Mouse (Mus musculus): ENCODE results near the gene Slc17a9.

Slc17a9 gene

DNA sequence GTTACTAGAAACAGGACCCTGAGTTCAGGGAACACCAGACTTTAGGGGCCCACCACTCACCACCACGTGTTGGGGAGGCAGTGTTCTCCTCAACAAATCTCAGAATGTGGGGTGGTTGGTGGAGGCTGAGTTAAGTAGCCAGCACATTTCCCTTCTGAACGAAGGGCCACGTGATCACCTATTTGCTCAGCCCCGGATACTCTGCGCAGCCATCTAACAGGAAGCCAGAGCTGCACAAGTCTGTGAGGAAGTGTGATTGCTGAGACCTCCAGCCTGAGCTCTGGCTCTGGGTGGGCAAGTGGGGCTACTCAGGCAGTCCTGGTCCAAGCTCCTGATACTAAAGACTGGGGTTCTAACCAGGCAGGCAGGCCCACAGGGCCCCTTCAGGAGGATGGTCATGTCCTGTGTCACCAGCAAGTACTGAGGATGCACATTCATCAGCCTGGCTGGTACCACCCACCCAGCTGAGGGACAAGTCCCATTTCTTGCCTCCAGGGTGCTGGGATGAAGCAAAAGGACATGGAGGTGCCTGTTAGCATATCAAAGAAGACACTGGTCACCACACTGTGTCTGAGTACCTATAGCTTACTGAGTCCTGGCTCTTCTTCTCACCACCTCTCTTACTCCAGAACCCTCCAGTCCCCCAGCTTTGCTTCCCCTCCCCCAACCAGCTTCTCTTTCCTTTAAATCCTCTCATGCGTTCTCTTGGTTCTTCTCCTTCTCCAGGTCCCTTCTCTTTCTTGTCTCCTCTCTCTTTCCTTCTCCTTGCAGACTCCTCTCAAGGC, 1.8 kb downstream of the Slc17a9 start:
- CTCF ChIA-PET, result interaction anchor here in 3 of 4 experiments (0.7 to 3.4 kb wide), 15 partner anchors 9 to 254 kb away, joined by 3 to 21 read pairs (median 5); partner anchors contain the start of genes Dido1 (in 1 of the 3) and Gid8 (in 1 of the 3)

GRCm38 (mm10) chr2:180727613-180728021, 2.6 kb downstream of the Slc17a9 start:
- POLR2A ChIA-PET, result interaction anchor here (0.7 to 57.8 kb wide), 60 partner anchors 9 to 505 kb away, joined by 3 to 2948 read pairs (median 4); partner anchors contain the start of genes Dido1 (in 4 of the 4), Gid8 (in 4 of the 4), Ythdf1 (in 3 of the 4) and Rps21 (in 2 of the 4)
- CTCF ChIA-PET, result interaction anchor here in 3 of 4 experiments (0.9 to 3.4 kb wide), 15 partner anchors 8 to 255 kb away, joined by 3 to 21 read pairs (median 6); partner anchors contain the start of genes Dido1 (in 1 of the 3) and Gid8 (in 1 of the 3)

More for the DNA sequence above, 1.8 kb downstream of the Slc17a9 start:
- POLR2A ChIA-PET, result interaction anchor here (0.6 to 57.8 kb wide), 55 partner anchors 9 to 492 kb away, joined by 3 to 2948 read pairs (median 4); partner anchors contain the start of genes Dido1 (in 4 of the 4), Gid8 (in 4 of the 4), Rps21 (in 2 of the 4) and Ythdf1 (in 2 of the 4)

GRCm38 (mm10) chr2:180731036-180731435, 6.0 kb downstream of the Slc17a9 start:
- POLR2A ChIA-PET, result interaction anchor here (0.6 to 57.8 kb wide), 17 partner anchors 9 to 474 kb away, joined by 3 to 2948 read pairs (median 4); partner anchors contain the start of genes Dido1 (in 2 of the 4), Gid8 (in 2 of the 4) and Rps21 (in 1 of the 4)
- CTCF ChIA-PET, result interaction anchor here in 3 of 4 experiments (0.6 to 2.1 kb wide), 13 partner anchors 9 to 796 kb away, joined by 3 to 9 read pairs (median 6); partner anchors contain the start of gene Ogfr (in 1 of the 3)

DNA sequence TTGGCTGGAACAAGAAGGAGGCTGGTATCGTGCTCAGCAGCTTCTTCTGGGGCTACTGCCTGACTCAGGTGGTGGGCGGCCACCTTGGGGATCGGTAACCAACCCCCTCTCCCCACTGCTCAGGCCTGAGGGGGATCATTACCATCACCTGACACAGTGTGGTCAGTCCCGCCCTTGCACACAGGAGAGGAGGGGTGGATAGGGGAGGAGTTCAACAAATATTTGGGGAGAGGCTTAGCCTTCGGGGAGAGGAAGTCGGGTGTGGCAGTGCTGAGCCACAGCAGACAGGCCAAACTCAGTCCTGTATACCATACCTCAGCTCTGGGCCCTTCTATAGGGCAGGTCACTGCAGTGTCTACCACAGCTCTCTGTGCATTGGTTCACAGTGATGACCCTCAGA, 6.9 kb downstream of the Slc17a9 start:
- ChIA-PET POLR2A (interaction anchor here (0.6 to 57.8 kb wide), 12 partner anchors 8 to 511 kb away, joined by 3 to 2948 read pairs (median 6); partner anchors contain the start of genes Dido1 (in 2 of the 4) and Gid8 (in 2 of the 4)), CTCF (interaction anchor here in 2 of 4 experiments (1.0 to 2.1 kb wide), 6 partner anchors 8 to 150 kb away, joined by 3 to 9 read pairs (median 7); no protein-coding TSS in a partner anchor)

GRCm38 (mm10) chr2:180735232-180735631, 10.2 kb downstream of the Slc17a9 start:
- ChIA-PET POLR2A (interaction anchor here in 3 of 4 experiments (0.5 to 57.8 kb wide), 12 partner anchors 8 to 592 kb away, joined by 3 to 2948 read pairs (median 5); partner anchors contain the start of genes Dido1 (in 3 of the 3) and Gid8 (in 3 of the 3)), CTCF (interaction anchor here in 2 of 4 experiments (0.6 to 2.1 kb wide), 4 partner anchors 9 to 168 kb away, joined by 3 to 10 read pairs (median 7); no protein-coding TSS in a partner anchor)

DNA sequence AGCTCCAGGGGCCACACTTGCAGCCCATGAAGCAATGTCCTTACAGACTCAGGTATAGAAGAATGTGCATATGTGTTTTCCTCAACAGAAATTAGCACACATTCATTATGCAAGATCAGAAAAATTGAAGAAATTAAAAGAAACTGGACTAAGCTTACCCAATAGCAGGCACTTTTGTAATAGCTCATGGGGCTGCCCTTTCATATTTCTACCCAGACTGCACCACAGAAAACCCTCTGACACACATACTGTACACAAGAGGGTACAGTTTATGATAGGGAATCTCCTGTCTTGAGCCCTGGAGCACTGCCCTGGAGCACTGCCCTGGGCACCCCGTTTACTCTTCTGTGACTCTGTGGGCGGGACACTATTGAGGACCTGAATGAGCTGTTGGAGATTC, 12.9 kb downstream of the Slc17a9 start:
- CTCF ChIA-PET, result interaction anchor here in 1 of 4 experiments (0.8 kb wide), 1 partner anchor 32 kb away, joined by 3 read pairs; no protein-coding TSS in a partner anchor
- POLR2A ChIA-PET, result interaction anchor here in 3 of 4 experiments (1.0 to 57.8 kb wide), 8 partner anchors 10 to 45 kb away, joined by 4 to 2948 read pairs (median 10); partner anchors contain the start of genes Dido1 (in 2 of the 3) and Gid8 (in 2 of the 3)

- ChIA-PET POLR2A (interaction anchor here (0.6 to 57.8 kb wide), 18 partner anchors 8 to 152 kb away, joined by 3 to 2948 read pairs (median 7); partner anchors contain the start of genes Dido1 (in 2 of the 4), Gid8 (in 2 of the 4) and Ogfr (in 1 of the 4)), CTCF (interaction anchor here in 3 of 4 experiments (0.5 to 3.3 kb wide), 10 partner anchors 9 to 161 kb away, joined by 3 to 12 read pairs (median 4); no protein-coding TSS in a partner anchor)
These were observed 15.3 kb downstream of the Slc17a9 start for GRCm38 (mm10) chr2:180740349-180740748.

DNA sequence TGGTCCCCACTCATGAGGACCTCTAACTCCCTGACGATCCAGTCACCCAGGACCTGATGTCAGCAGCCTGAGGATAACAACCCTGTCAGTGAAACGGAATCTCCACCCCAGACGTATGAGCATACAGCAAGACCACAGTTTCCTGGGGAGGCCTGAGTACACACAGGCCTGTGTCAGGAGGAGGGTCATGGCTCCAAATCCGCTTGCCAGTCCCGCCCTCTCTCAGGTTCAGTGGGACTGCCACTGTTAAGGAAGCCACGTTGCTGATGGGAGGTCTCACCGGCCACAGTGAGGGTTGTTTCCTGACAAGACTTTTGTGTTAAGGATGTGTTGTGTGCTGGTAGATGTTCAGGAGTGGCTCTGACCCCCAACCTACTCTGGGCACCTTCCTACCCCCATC, 16.4 kb downstream of the Slc17a9 start:
- ChIA-PET CTCF (interaction anchor here in 1 of 4 experiments (2.3 to 3.3 kb wide), 2 partner anchors 11 to 63 kb away, joined by 7 to 12 read pairs; no protein-coding TSS in a partner anchor), POLR2A (interaction anchor here in 3 of 4 experiments (1.0 to 57.8 kb wide), 8 partner anchors 9 to 153 kb away, joined by 3 to 2948 read pairs (median 14); partner anchors contain the start of genes Dido1 (in 2 of the 3), Gid8 (in 2 of the 3) and Ogfr (in 1 of the 3))

GRCm38 (mm10) chr2:180742820-180743219, 17.8 kb downstream of the Slc17a9 start:
- POLR2A ChIA-PET, result interaction anchor here in 2 of 4 experiments (2.3 to 3.0 kb wide), 4 partner anchors 11 to 36 kb away, joined by 8 to 59 read pairs (median 27); partner anchors contain the start of genes Dido1 (in 1 of the 2) and Gid8 (in 1 of the 2)
- CTCF ChIA-PET, result interaction anchor here in 1 of 4 experiments (1.4 to 2.7 kb wide), 2 partner anchors 15 to 37 kb away, joined by 6 to 13 read pairs; no protein-coding TSS in a partner anchor

DNA sequence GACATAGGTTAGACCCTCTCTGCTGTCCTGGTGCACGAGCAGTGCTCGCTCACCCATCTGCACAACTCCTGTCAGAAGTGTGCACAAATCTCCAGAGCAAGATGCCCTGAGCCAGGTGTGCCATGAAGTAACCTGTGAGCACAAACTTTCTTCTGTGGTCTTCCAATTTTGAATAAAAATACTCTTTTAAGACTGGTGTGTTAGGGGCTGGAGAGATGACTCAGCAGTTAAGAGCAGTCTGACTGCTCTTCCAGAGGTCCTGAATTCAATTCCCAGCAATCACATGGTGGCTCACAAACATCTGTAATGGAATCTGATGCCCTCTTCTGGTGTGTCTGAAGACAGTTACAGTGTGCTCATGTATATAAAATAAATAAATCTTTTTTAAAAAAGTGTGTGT, 18.3 kb downstream of the Slc17a9 start:
- ChIA-PET CTCF (interaction anchor here in 3 of 4 experiments (0.6 to 2.7 kb wide), 12 partner anchors 16 to 303 kb away, joined by 3 to 17 read pairs (median 6); partner anchors contain the start of gene Mrgbp (in 1 of the 3)), POLR2A (interaction anchor here (0.5 to 3.0 kb wide), 22 partner anchors 11 to 431 kb away, joined by 3 to 59 read pairs (median 8); partner anchors contain the start of genes Dido1 (in 2 of the 4) and Gid8 (in 2 of the 4))

GRCm38 (mm10) chr2:180745248-180745927, 20.3 kb downstream of the Slc17a9 start:
- ChIA-PET POLR2A (interaction anchor here in 3 of 4 experiments (0.6 to 3.0 kb wide), 25 partner anchors 9 to 163 kb away, joined by 3 to 59 read pairs (median 7); partner anchors contain the start of genes Dido1 (in 1 of the 3), Gid8 (in 1 of the 3) and Ogfr (in 1 of the 3)), CTCF (interaction anchor here (0.6 to 2.7 kb wide), 56 partner anchors 9 to 768 kb away, joined by 3 to 17 read pairs (median 4); partner anchors contain the start of genes Dido1 (in 2 of the 4), Gid8 (in 2 of the 4) and Mrgbp (in 2 of the 4))

GRCm38 (mm10) chr2:180746569-180747192, 21.6 kb downstream of the Slc17a9 start:
- CTCF ChIA-PET, result interaction anchor here (0.6 to 1.5 kb wide), 11 partner anchors 9 to 925 kb away, joined by 3 to 13 read pairs (median 3); no protein-coding TSS in a partner anchor
- POLR2A ChIA-PET, result interaction anchor here in 2 of 4 experiments (0.6 to 1.5 kb wide), 11 partner anchors 10 to 262 kb away, joined by 3 to 6 read pairs (median 4); no protein-coding TSS in a partner anchor

DNA sequence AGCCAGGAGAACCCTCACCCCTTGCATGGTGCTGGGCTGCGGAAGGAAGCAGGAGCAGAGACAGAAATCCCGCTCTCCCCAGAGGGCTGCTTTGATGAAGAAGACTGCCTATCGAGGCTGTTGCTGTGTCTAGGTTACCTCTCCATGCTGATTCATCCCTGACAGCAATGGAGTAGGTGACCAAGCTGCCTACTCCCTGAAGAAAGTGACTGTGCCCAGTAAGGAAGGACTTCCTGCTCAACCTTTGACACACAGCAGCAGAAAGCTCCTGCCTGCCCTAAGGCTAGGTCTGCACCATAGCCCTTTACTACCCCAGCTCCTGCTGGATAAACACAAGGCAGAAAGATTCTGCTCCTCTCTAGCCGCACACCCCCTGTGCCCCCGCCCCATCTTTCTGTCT, 23.8 kb downstream of the Slc17a9 start:
- POLR2A ChIA-PET, result interaction anchor here in 1 of 4 experiments (0.5 to 1.4 kb wide), 4 partner anchors 39 to 1015 kb away, joined by 3 to 5 read pairs (median 3); partner anchors contain the start of genes Dido1 and Gid8
- CTCF ChIA-PET, result interaction anchor here (0.6 to 1.6 kb wide), 8 partner anchors 32 to 478 kb away, joined by 3 to 6 read pairs (median 3); partner anchors contain the start of gene Mrgbp (in 1 of the 4)

DNA sequence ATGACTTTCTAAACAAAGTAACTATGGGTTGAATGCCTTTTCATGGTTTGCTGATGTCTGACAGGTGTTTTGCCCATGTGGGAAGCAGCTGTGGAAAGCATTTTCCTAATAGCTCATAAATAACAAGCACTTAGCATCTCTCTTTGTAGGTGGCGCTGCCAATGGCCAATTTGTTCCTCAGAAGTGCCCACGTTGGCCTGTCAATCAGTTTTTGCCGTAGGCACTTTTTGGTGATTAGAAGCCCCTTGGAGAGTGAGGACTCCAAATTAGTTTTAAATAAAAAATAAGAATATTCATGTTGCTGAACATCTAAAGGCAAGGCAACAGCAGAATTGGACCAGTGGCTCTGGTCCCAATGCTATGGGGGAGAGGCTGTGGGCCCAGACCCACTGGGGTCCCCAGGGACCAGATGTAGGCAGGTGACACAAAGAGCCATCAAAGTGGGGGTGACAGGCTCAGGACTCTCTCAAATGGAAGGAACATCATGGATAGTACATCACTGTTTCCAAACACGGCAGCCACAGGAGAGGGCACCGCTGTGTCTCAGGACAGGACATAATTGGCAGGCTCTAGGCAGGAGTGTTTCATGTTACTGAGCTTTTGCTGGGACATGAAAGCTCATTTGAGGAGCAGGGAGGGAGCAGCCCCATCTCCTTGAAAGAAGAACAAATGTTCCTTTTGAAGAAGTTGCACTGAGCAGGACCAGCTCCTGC, 30.1 kb downstream of the Slc17a9 start:
- CTCF ChIA-PET, result interaction anchor here in 3 of 4 experiments (0.6 to 2.1 kb wide), 16 partner anchors 8 to 421 kb away, joined by 3 to 9 read pairs (median 5); partner anchors contain the start of gene Gata5 (in 1 of the 3)
- POLR2A ChIA-PET, result interaction anchor here in 3 of 4 experiments (0.7 to 2.1 kb wide), 14 partner anchors 10 to 480 kb away, joined by 3 to 10 read pairs (median 3); no protein-coding TSS in a partner anchor

DNA sequence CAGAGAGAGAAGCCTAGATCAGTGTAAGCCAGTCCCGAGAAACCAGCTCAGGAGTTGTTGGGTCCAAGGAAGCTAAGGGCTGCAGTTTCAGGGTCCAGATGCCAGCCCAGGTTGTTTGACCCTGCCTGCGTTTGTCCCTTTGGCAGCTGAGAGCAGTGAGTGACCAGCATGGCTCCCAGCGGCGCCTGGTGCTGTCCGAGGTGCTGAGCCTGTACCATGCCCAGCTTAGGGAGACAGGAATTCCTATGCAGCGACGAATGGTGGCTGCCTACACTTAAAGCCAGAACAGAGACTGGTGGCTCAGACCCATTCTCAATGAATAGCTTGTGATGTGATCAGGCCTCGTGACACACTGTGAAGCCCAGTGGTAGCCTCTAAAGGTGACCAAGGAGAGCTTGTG, 30.8 kb downstream of the Slc17a9 start:
- CTCF ChIA-PET, result interaction anchor here (0.5 to 2.1 kb wide), 18 partner anchors 9 to 421 kb away, joined by 3 to 9 read pairs (median 4); partner anchors contain the start of gene Gata5 (in 1 of the 4)
- POLR2A ChIA-PET, result interaction anchor here (0.5 to 1.8 kb wide), 18 partner anchors 10 to 479 kb away, joined by 3 to 10 read pairs (median 3); partner anchors contain the start of gene Bhlhe23 (in 1 of the 4)

Data from embryonic stem cell, embryonic (primary cell).